Mouse (Mus musculus) cerebellum, adult 2 months (tissue): ENCODE data around the gene Sfxn2. TPM values are rescaled to one million over a fixed set of nuclear protein-coding genes. Genes with fewer than 3 reads are reported as not detected.

Experiments used
- DNase-seq, 2 experiments: peaks; one replicate each; pipeline ENCODE4 v3.0.0; 2021
- H3K27ac ChIP-seq: fragments of 200-500 bp; 2 replicates; pipeline ENCODE4 v1.5.1; 2012; ENCODE audit warnings: low read length, control low read depth, inconsistent platforms; ENCODE audit not compliant: insufficient read depth
- H3K27me3 ChIP-seq: fragments of 200-500 bp; 2 replicates; pipeline ENCODE4 v1.6.1; 2012; ENCODE audit warnings: inconsistent platforms, mild to moderate bottlenecking, low read length, moderate library complexity; ENCODE audit not compliant: control insufficient read depth, insufficient read depth
- H3K4me1 ChIP-seq: fragments of 200-500 bp; 2 replicates; pipeline ENCODE4 v1.6.1; 2011; ENCODE audit warnings: low read length; ENCODE audit not compliant: control insufficient read depth, insufficient read depth
- H3K4me3 ChIP-seq: fragments of 200-500 bp; replicated peaks from 2 replicates; pipeline ENCODE3; 2011; ENCODE audit warnings: mild to moderate bottlenecking, low read depth, low read length, control low read depth; ENCODE audit not compliant: insufficient read depth
- CTCF ChIP-seq: fragments of 200-500 bp; IDR thresholded peaks from 2 replicates; pipeline ENCODE4 v1.5.1; 2011; ENCODE audit warnings: low read depth, mild to moderate bottlenecking, control low read depth, low read length, moderate library complexity, borderline replicate concordance; ENCODE audit not compliant: insufficient read depth
- POLR2A ChIP-seq: fragments of 200-500 bp; IDR thresholded peaks from 2 replicates; pipeline ENCODE4 v1.6.1; 2011; ENCODE audit warnings: low read length, control low read depth, borderline replicate concordance; ENCODE audit not compliant: insufficient read depth
- WGBS: fragments of 180-500 bp; shearing (Covaris S2); methylation state at CpG from one replicate; pipeline ENCODE4 v1.1.7; 2018; 5-methylcytosine and 5-hydroxymethylcytosine counted together
- polyA plus RNA-seq: library from polyadenylated mRNA; depleted of rRNA; stranded (reverse); fragments of >200 nt; gene quantifications from 2 replicates; pipeline ENCODE4 v1.2.3, GENCODE M21; 2012

The Sfxn2 gene
- polyA plus RNA-seq, 1 experiment: 7.0 TPM

DNA sequence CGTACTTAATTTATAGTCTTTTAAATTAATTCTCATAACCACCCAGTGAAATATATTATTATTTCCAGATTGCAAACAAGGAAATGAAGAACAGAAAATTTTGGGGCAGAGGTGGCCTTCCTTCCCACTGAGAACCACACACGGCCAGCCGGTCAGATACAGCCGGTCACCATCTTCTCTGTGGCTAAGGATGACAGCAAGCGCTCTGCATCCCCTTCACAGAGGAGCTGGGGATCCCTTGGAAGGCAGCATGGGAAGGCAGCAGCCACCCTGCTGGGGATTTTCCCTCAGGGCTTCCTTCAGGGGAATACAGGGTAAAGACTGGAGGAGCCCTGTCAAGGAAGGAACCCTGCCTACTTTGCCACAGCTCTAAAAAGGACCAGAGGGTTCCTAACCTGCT lies 39.6 kb upstream of the Sfxn2 start:
- no peak overlapping the region for H3K27ac ChIP-seq
- no peak for DNase-seq
- no peaks in the 10 kb centered on the region for H3K27me3 ChIP-seq
- WGBS: 84% methylated on average over 5 of the region's 5 CpGs
- H3K4me1 ChIP-seq: peaks cover 19% of the 10 kb centered on the region
- no peak overlapping the region for H3K4me3 ChIP-seq
- TF ChIP-seq CTCF (no peak), POLR2A (no peak)

DNA sequence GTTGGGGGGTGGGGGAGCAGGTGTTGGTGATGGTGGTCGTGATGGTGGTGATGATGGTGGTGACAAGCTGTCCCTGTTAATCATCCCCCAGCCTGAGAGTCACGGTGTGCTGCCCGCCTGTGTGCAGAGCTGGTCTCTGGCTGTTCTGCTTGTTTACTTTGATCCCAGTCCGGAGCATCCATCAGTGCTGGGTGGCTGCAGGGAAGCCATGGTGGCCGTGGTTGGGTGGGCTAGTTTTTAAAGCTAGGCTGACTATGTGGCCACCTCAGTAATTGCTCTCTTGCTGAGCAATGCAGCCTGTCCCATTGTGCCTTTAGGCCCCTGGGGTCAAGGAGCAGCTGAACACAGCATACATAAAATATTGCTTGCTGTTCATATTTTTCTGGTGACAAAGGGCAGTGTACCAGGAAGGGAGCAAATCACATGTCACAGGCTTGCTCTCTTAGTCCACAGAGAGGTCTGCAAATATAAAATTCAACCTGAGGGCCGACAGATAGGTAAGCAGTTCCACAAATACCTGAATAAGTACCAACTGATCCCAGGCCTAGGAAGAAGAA lies 38.5 kb upstream of the Sfxn2 start:
- no peaks in the 10 kb centered on the region for H3K27me3 ChIP-seq
- DNase-seq: no peak
- no peak overlapping the region for H3K27ac ChIP-seq
- peaks cover 16% of the 10 kb centered on the region for H3K4me1 ChIP-seq
- H3K4me3 ChIP-seq: no peak overlapping the region
- 61% methylated on average over 6 of the region's 6 CpGs for WGBS
- TF ChIP-seq POLR2A (no peak), CTCF (no peak)

DNA sequence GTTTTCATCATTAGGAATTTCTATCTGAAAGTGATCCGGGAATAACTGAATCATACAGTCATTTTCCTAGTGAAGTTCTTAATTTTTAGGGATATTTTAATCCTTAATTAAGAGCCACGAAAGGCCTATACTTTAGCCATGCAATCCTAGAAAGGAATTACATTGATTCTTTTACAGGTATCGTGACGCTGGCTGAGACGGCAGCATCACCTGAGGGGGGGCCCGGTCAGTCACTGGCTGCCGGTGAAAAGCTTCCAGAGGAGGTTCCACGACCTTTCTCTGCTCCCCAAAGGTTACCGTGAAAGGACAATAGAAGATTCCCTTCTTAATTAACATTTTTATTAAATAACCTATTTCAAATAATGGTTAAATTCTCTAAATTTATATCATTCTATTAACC lies 35.8 kb upstream of the Sfxn2 start:
- WGBS: 96% methylated on average over 9 of the region's 9 CpGs
- no peak overlapping the region for H3K27ac ChIP-seq
- H3K4me1 ChIP-seq: peaks cover 6% of the 10 kb centered on the region
- no peak overlapping the region for H3K4me3 ChIP-seq
- no peaks in the 10 kb centered on the region for H3K27me3 ChIP-seq
- no peak for DNase-seq
- TF ChIP-seq CTCF (no peak), POLR2A (no peak)

DNA sequence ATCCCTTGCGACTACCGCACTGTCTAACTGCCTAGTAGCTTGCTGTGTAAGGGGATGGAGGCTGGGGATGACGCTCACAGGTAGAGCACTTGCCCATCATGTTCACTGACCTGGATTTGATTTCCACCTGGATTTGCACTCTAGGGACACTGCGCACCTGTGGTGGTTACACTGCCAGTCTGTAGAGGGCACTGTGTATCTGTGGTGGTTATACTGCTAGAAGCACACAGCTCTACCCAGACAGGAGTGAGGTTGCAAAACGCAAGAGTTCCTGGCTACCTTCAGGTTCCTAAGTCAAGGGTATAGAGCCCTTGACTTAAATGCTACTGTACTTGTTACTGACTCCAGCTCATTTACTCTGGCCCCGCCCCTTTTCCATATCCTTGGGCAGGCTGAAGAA lies 35.0 kb upstream of the Sfxn2 start:
- WGBS: 70% methylated on average over 6 of the region's 6 CpGs
- DNase-seq: no peak
- Histone ChIP-seq H3K27me3 (no peaks in the 10 kb centered on the region), H3K27ac (no peak overlapping the region), H3K4me1 (peaks cover 7% of the 10 kb centered on the region), H3K4me3 (no peak overlapping the region)
- no peak for TF ChIP-seq POLR2A
- TF ChIP-seq CTCF: peak; percentile 46; the same call in 1 of the 2 replicates

DNA sequence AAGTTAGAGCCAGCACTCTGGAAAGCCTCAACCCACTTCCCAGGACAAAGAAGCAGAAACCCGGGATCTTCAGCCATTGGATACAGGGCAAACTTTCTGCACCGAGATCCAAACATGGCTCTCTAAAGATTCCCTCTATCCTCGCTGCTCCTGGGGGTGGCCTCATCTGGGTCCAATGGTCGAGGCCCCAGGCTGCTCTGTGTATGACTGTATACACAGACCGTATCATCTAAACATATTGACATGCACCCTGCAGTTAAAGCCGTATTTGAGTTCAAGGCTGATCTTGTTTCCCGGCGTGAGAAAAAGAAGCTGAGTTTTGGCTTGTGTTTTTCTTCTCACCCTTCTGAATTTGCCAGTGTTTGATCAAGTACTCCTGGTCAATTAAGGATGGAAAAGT lies 30.4 kb upstream of the Sfxn2 start:
- Histone ChIP-seq H3K4me3 (no peak overlapping the region), H3K4me1 (peaks cover 7% of the 10 kb centered on the region), H3K27me3 (no peaks in the 10 kb centered on the region), H3K27ac (no peak overlapping the region)
- TF ChIP-seq CTCF: no peak
- no peak for TF ChIP-seq POLR2A
- WGBS: 78% methylated on average over 8 of the region's 8 CpGs
- DNase-seq: no peak

DNA sequence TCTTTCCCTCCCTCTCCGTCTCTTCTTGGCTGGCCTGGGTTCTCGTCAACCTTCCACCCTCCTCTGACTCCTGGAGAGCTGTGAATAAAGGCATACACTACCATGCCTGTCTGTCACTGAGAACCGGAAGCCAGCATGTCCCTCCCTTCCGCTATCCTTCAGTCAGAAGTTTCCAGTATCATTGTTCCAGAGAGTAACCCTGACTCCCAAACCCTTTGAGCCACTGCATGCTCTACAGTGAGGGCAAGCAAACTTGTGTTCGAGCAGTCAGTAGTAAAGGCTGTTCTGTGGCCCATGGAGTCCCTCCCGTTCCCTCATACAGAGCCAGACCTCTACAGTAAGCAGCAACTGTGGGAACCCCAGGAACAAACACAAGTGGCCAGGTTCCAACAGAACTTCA lies 25.6 kb upstream of the Sfxn2 start:
- no peak for DNase-seq
- H3K4me1 ChIP-seq: no peaks in the 10 kb centered on the region
- no peak overlapping the region for H3K4me3 ChIP-seq
- no peak overlapping the region for H3K27ac ChIP-seq
- no peak for TF ChIP-seq CTCF
- TF ChIP-seq POLR2A: no peak
- no peaks in the 10 kb centered on the region for H3K27me3 ChIP-seq
- 70% methylated on average over 6 of the region's 6 CpGs for WGBS

DNA sequence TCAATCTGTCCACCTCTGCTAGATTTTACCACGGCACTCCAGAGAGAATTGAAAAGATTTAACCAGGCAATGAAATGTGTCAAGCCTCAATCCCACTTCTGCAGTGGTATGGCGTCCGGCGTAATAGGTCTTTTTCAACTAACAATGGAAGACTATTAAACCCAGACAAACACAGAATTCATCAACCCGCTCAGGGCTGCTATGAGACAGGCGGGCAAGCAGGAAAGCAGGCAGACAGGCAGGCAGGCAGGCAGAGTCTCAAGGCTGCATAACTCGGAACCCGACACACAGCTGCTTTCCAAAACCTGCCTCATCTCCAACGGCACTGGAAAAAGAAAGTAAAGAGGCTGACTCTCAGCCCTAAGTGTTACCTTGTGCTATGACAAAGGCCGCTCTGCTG lies 25.1 kb upstream of the Sfxn2 start:
- Histone ChIP-seq H3K4me1 (no peaks in the 10 kb centered on the region), H3K27ac (no peak overlapping the region), H3K4me3 (no peak overlapping the region), H3K27me3 (no peaks in the 10 kb centered on the region)
- TF ChIP-seq POLR2A: no peak
- TF ChIP-seq CTCF: no peak
- DNase-seq: no peak
- 75% methylated on average over 10 of the region's 10 CpGs for WGBS

DNA sequence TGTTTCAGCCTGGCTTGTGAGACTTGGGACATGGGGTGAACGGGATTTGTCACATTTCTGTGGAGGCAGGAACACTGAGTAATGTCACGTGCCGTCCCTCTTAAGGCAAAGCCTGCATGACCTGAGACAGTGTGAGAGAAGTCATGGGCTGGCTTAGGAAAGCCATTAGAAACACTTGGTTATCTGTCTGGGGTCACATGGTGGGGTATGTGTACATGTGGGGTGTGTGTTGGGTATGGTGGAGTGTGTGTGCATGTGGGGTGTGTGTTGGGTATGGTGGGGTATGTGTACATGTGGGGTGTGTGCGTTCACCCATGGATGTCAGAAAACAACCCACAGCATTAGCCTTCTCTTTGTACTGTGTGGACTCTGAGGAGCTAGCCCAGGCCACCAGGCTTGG lies 22.8 kb upstream of the Sfxn2 start:
- H3K4me3 ChIP-seq: no peak overlapping the region
- DNase-seq: no peak
- 89% methylated on average over 4 of the region's 4 CpGs for WGBS
- no peak for TF ChIP-seq POLR2A
- no peak for TF ChIP-seq CTCF
- H3K4me1 ChIP-seq: no peaks in the 10 kb centered on the region
- no peaks in the 10 kb centered on the region for H3K27me3 ChIP-seq
- H3K27ac ChIP-seq: no peak overlapping the region

DNA sequence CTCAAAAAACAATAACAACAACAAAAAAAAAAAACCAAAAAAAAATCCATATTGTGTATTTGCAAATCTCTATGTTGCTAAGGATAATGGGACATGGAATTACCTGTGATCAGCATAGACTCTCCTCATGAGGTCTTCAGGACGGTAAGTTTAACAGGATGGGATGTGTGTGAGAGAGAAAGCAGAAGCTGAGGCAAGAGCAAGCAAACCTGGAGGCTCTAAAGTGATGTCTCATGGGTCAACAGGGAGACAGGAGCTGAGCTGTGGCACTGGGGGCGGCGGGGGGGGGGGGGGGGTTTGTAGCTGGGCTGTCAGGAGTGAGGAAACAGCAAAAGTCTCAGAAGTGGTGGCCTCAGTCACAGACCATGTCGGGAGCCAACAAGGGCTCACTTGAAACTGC lies 20.7 kb upstream of the Sfxn2 start:
- DNase-seq: no peak
- no peak for TF ChIP-seq CTCF
- 89% methylated on average over 4 of the region's 4 CpGs for WGBS
- no peak overlapping the region for H3K4me3 ChIP-seq
- no peak overlapping the region for H3K27ac ChIP-seq
- no peaks in the 10 kb centered on the region for H3K27me3 ChIP-seq
- no peaks in the 10 kb centered on the region for H3K4me1 ChIP-seq
